Mouse (Mus musculus) heart, postnatal 0 days (tissue): ENCODE results near the gene Dnajb6.

Source experiments
- CTCF ChIP-seq: IDR thresholded peaks from 2 replicates; pipeline ENCODE4 v1.5.1; 2016; ENCODE audit warnings: antibody characterized with exemption, control low read depth, low read depth
- EP300 ChIP-seq: IDR thresholded peaks from 2 replicates; pipeline ENCODE4 v1.6.1; 2016; ENCODE audit warnings: antibody characterized with exemption, low read depth

DNA sequence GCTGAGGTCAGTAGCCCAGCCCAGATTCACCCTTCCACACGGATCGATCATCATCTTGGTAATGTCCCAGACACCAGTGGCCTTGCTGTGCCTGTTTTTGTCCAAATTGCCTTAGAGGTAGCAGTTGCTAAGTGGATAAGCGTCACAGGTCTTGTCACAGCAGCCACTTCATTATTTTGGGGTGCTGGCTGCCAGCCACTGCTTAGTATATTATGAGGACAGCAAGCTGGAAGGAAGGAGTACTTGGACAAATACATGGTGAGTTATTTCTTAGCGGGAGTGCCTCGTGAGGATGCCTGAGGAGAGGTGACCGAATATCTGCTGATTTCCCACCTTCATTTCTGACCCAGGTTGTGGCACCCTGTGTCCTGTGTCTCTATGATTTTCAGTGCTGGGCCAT lies 42.5 kb downstream of the Dnajb6 start:
- TF ChIP-seq CTCF (no peak), EP300 (no peak)
